Mouse (Mus musculus): ENCODE measurements around the gene Snap91. TPM values are rescaled to one million over a fixed set of nuclear protein-coding genes. Genes with fewer than 3 reads are reported as not detected.

Gene Snap91
- total RNA-seq, 4 experiments from 2014 or later, result 356 to 410 (median 379) TPM

Other genes with a start within 250 kb of the Snap91 start
- gene Me1, start 184.7 kb downstream of the Snap91 start, total RNA-seq (2022), result 10 to 100 TPM; 65.8 to 71.6 (median 68.2) TPM
- gene Prss35, start 137.0 kb downstream of the Snap91 start, total RNA-seq (2022), result 1 to 10 TPM; 4.6 to 6.4 (median 5.7) TPM
- gene Ripply2, start 134.9 kb upstream of the Snap91 start, total RNA-seq (2022), result 10 to 100 TPM in 1 of 4 experiments, 1 to 10 TPM in 3; 6.6 to 10.8 (median 9.0) TPM
- gene Cyb5r4, start 141.4 kb upstream of the Snap91 start, total RNA-seq (2022), result 10 to 100 TPM; 30.0 to 46.6 (median 38.2) TPM